Mouse (Mus musculus) bone marrow macrophage, adult 2 months (primary cell): ENCODE results near the gene St7l.

Source experiments
- CTCF ChIP-seq: IDR thresholded peaks from 2 replicates; pipeline ENCODE4 v1.5.1; 2012; ENCODE audit warnings: low read depth, mild to moderate bottlenecking, low read length, moderate library complexity
- POLR2A ChIP-seq: IDR thresholded peaks from 2 replicates; pipeline ENCODE4 v1.6.1; 2012; ENCODE audit warnings: mild to moderate bottlenecking, low read depth, low read length, borderline replicate concordance

DNA sequence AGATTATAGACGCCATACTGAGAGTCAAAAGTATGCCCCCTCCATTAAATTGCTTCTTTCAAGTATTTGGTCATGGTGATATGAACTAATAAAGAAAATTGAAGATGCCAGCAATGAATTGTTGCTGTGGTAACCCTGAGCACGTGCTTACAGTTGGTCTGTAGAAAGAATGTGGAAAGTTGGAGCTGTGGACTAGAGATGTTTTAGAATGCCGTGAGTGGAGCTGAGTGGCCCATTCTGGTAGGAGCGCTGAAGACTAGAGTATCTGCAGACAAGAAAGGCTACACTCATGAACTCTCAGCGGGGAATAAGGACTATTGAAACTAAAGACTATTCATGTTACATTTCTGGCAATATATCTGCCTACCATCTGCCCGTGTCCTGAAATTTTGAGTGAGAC, 45.4 kb downstream of the St7l start:
- TF ChIP-seq POLR2A, result no peak
- no peak for TF ChIP-seq CTCF
